Mouse (Mus musculus): ENCODE measurements around the gene Pex11g. TPM values are rescaled to one million over a fixed set of nuclear protein-coding genes. Genes with fewer than 3 reads are reported as not detected.

The Pex11g gene
- polyA plus RNA-seq, 1 experiment: 3.1 TPM

DNA sequence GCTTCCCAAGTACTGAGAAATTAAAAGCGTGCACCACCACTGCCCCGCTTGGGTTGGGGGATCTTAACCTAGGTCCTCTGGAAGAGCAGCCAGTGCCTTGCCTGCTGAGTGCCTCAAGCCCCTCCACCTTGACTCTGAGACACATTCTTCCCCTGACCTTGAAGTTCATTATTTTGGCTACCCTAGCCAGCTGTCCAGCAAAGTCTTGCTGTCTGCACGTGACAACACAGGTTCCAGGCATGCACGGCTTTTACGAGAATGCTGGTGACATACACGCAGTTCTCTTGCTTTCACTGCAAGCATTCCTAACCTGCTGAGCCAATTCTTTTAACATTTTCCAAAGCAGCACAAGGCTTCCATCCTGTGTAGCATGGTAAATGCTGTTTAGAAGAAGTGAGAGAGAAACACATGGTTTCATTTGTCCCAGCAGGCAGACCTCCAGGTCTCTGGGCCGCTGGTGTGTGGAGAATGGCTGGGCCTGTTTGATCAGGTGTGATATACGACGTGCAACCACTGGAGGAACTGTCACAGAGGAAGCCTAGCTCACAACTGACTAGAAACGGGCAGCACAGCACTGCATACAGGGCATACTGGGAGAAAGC lies 47.3 kb downstream of the Pex11g start:
- H3K4me1 ChIP-seq (ENCODE audit: control insufficient read depth, insufficient read depth, low read length): no peaks in the 10 kb centered on the region
- no peak overlapping the region for H3K27ac ChIP-seq (ENCODE audit: insufficient read depth, low read depth, low read length)
- H3K4me3 ChIP-seq (ENCODE audit: insufficient read depth, low read length): no peak overlapping the region
- TF ChIP-seq CTCF (IDR thresholded peaks at IDR 0.05; ENCODE audit: low read depth, low read length) (no peak), POLR2A (IDR thresholded peaks at IDR 0.05; ENCODE audit: borderline replicate concordance, low read depth, low read length) (no peak)

DNA sequence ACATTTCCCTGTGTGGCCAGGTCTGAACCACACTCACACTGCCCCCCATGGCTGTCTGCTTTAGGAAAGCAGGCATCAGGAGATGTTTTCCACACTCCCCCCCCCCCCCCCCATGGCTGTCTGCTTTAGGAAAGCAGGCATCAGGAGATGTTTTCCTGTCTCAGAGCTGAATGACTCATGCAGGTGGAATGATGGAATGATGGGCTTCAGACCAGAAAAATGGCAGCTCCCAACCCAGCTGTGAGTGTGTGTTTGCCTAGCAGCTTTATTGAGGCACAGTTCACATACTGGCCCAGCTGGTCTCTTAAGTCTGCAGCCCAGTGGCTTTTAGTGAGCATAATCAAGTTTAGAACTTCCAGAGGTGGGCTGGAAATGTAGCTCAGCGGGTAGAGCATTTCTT lies 49.4 kb downstream of the Pex11g start:
- no peak for TF ChIP-seq POLR2A (IDR thresholded peaks at IDR 0.05; ENCODE audit: borderline replicate concordance, low read depth, low read length)
- no peak for TF ChIP-seq CTCF (IDR thresholded peaks at IDR 0.05; ENCODE audit: low read depth, low read length)
- Histone ChIP-seq H3K4me1 (ENCODE audit: control insufficient read depth, insufficient read depth, low read length) (no peaks in the 10 kb centered on the region), H3K27ac (ENCODE audit: insufficient read depth, low read depth, low read length) (no peak overlapping the region), H3K4me3 (ENCODE audit: insufficient read depth, low read length) (no peak overlapping the region)

DNA sequence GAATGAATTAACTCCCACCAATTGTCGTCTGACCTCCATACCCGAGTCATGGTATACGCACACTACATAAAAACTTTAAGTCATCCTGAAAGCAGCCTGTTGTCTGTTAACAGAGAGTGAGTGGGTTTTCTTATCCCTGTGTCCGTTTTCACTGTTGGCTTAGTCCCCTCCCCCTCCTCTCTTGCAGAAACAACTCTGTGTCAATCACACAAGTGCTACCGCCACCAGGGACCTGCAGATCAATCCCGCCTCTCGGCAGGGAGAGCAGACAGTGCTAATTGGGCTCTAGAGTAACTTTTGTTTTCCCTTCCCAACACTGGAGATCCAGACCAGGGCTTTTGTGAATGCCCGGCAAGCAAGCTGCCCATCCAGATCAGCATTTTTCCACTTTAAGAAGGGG lies 50.0 kb downstream of the Pex11g start:
- Histone ChIP-seq H3K27ac (ENCODE audit: insufficient read depth, low read depth, low read length) (no peak overlapping the region), H3K4me1 (ENCODE audit: control insufficient read depth, insufficient read depth, low read length) (no peaks in the 10 kb centered on the region), H3K4me3 (ENCODE audit: insufficient read depth, low read length) (no peak overlapping the region)
- TF ChIP-seq CTCF (IDR thresholded peaks at IDR 0.05; ENCODE audit: low read depth, low read length) (no peak), POLR2A (IDR thresholded peaks at IDR 0.05; ENCODE audit: borderline replicate concordance, low read depth, low read length) (no peak)

DNA sequence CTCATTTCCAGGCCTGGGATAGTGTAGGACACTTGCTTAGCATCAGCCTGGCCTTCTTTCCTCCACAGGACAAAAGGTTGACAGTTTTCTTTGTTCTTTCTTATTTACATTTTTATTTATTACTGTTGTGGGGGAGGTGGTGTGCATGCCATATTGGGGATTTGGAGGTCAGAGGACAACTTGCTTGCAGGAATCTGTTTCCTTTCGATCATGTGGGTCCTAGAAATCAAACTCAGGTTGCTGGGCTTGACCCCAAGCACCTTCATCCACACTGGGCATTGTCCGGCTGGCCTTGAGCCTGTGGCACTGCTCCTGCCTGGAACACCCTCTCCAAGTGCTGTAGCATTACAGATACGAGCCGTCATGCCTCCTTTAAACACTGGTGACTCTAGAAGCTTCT lies 50.6 kb downstream of the Pex11g start:
- Histone ChIP-seq H3K4me1 (ENCODE audit: control insufficient read depth, insufficient read depth, low read length) (no peaks in the 10 kb centered on the region), H3K4me3 (ENCODE audit: insufficient read depth, low read length) (no peak overlapping the region), H3K27ac (ENCODE audit: insufficient read depth, low read depth, low read length) (no peak overlapping the region)
- TF ChIP-seq POLR2A (IDR thresholded peaks at IDR 0.05; ENCODE audit: borderline replicate concordance, low read depth, low read length) (no peak), CTCF (IDR thresholded peaks at IDR 0.05; ENCODE audit: low read depth, low read length) (no peak)

DNA sequence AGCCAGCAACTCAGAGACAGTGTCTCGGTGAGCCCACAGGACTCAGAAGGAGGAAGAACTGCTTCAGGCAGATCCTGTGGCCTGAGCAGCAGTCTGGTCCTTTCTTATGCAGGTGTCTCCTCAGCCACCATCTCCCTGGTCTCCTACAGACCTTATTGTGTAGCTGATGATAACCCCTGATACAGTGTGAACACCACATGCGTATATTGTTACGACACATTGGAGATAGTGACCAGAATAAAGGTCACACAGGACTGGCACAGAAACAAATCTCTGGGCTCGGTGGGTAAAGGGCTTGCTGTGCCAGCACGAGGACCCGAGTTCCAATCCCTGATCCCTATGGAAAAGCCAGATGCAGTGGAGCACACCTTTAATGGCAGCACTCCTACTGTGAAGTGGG lies 51.8 kb downstream of the Pex11g start:
- H3K4me3 ChIP-seq (ENCODE audit: insufficient read depth, low read length): no peak overlapping the region
- no peak overlapping the region for H3K27ac ChIP-seq (ENCODE audit: insufficient read depth, low read depth, low read length)
- H3K4me1 ChIP-seq (ENCODE audit: control insufficient read depth, insufficient read depth, low read length): no peaks in the 10 kb centered on the region
- TF ChIP-seq CTCF (IDR thresholded peaks at IDR 0.05; ENCODE audit: low read depth, low read length): no peak
- TF ChIP-seq POLR2A (IDR thresholded peaks at IDR 0.05; ENCODE audit: borderline replicate concordance, low read depth, low read length): no peak

DNA sequence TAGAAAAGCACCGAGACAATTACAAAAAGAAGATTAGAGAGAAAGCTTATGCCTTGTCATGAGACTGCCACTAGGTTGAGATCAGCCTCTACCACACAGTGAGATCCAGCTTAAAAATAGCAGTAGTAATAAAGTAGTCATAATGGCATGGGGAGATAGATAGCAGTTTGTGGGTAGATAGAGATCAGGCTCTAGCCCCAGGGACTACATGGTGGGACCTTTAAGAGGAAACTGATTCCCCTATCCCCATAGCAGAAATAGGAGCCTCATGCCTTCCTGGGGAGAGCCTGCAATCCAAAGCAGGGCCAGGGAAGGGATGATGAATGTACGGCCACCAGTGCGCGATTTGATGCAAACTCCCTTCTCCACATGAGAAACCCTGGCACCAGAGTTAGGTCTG lies 52.2 kb downstream of the Pex11g start:
- Histone ChIP-seq H3K4me3 (ENCODE audit: insufficient read depth, low read length) (no peak overlapping the region), H3K4me1 (ENCODE audit: control insufficient read depth, insufficient read depth, low read length) (no peaks in the 10 kb centered on the region), H3K27ac (ENCODE audit: insufficient read depth, low read depth, low read length) (no peak overlapping the region)
- TF ChIP-seq POLR2A (IDR thresholded peaks at IDR 0.05; ENCODE audit: borderline replicate concordance, low read depth, low read length) (no peak), CTCF (IDR thresholded peaks at IDR 0.05; ENCODE audit: low read depth, low read length) (no peak)

DNA sequence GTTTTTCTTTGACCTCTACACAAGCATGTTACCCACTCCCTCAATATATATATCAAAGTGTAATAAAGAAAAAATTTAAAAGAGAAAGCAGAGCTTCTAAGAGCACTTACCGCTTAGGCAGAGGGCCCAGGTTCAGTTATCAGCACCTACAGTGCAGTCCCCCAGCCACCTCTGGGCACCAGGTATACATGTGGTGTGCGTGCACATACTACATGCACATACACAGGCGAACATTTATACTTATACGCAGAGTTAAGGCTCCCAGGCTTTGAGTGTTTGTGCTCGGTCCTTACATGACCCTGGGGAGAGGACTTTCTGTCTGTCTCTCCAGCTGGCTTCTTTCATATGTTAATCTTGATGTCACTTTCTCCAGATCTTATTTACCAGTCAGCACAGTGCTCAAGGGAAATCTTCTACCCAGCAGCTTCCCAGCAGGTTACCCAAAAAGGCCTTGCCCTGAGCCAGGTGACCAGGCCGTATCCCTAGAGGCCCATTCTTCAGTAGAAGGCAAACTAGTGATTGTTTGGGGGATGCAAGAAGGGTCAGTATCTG lies 52.8 kb downstream of the Pex11g start:
- Histone ChIP-seq H3K4me3 (ENCODE audit: insufficient read depth, low read length) (no peak overlapping the region), H3K27ac (ENCODE audit: insufficient read depth, low read depth, low read length) (no peak overlapping the region), H3K4me1 (ENCODE audit: control insufficient read depth, insufficient read depth, low read length) (no peaks in the 10 kb centered on the region)
- TF ChIP-seq CTCF (IDR thresholded peaks at IDR 0.05; ENCODE audit: low read depth, low read length) (no peak), POLR2A (IDR thresholded peaks at IDR 0.05; ENCODE audit: borderline replicate concordance, low read depth, low read length) (no peak)

DNA sequence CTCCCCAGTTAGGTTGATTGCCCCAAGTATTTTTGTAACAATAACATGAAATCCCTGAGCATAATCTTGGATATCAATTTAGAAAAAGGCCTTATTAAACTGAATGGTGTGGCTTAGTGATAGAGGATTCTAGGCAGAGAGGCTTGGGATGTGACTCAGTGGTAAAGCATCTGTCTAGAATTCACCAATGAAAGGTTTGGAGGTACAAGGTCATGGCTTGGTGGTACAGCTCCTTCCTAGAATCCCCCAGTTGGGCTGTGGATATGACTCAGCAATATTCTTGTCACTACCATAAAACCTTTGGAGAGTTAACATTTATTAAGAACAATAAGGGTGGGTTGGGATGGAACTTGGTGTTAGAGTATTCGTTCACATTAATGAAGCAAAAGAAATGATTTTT lies 54.7 kb downstream of the Pex11g start:
- no peaks in the 10 kb centered on the region for H3K4me1 ChIP-seq (ENCODE audit: control insufficient read depth, insufficient read depth, low read length)
- H3K27ac ChIP-seq (ENCODE audit: insufficient read depth, low read depth, low read length): no peak overlapping the region
- H3K4me3 ChIP-seq (ENCODE audit: insufficient read depth, low read length): no peak overlapping the region
- no peak for TF ChIP-seq POLR2A (IDR thresholded peaks at IDR 0.05; ENCODE audit: borderline replicate concordance, low read depth, low read length)

DNA sequence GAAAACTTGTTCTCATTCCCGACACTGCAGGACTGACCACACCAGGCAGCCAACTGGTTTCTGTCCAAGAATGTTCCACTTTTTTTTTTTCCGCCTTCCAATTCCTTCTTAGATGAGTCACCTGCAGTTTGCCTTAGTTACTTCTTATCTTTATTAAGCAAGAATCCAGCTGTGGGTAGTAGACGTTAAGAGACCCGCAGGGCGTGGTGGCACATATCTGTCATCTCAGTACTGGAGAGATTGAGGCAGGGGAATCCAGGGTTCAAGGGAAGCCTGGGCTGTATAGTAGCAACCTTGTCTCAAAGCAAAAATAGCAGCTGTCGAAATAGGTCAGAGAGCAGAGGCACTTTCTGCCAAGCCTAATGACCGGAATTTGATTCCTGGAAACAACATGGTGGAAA lies 55.6 kb downstream of the Pex11g start:
- H3K27ac ChIP-seq (ENCODE audit: insufficient read depth, low read depth, low read length): no peak overlapping the region
- H3K4me1 ChIP-seq (ENCODE audit: control insufficient read depth, insufficient read depth, low read length): no peaks in the 10 kb centered on the region
- TF ChIP-seq POLR2A (IDR thresholded peaks at IDR 0.05; ENCODE audit: borderline replicate concordance, low read depth, low read length) (no peak), CTCF (IDR thresholded peaks at IDR 0.05; ENCODE audit: low read depth, low read length) (no peak)
- no peak overlapping the region for H3K4me3 ChIP-seq (ENCODE audit: insufficient read depth, low read length)

DNA sequence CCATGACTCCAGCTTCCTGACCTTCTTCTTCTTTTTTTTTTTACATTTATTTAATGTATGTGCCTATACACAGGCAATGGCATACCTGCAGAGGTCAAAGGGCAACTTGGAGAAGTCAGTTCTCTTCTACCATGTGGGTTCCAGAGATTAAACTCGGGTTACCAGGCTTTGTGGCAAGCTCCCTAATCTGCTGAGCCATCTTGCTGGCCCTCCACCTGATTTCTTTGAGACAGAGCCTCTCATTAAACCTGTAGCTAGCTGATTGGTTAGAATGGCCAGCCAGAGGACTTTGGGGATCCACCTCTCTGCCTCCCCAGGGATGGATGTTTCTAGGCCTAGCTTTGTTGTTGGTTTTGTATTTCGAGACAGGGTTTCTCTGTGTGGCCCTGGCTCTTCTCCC lies 56.4 kb downstream of the Pex11g start:
- Histone ChIP-seq H3K27ac (ENCODE audit: insufficient read depth, low read depth, low read length) (no peak overlapping the region), H3K4me3 (ENCODE audit: insufficient read depth, low read length) (no peak overlapping the region), H3K4me1 (ENCODE audit: control insufficient read depth, insufficient read depth, low read length) (no peaks in the 10 kb centered on the region)
- no peak for TF ChIP-seq CTCF (IDR thresholded peaks at IDR 0.05; ENCODE audit: low read depth, low read length)
- no peak for TF ChIP-seq POLR2A (IDR thresholded peaks at IDR 0.05; ENCODE audit: borderline replicate concordance, low read depth, low read length)

DNA sequence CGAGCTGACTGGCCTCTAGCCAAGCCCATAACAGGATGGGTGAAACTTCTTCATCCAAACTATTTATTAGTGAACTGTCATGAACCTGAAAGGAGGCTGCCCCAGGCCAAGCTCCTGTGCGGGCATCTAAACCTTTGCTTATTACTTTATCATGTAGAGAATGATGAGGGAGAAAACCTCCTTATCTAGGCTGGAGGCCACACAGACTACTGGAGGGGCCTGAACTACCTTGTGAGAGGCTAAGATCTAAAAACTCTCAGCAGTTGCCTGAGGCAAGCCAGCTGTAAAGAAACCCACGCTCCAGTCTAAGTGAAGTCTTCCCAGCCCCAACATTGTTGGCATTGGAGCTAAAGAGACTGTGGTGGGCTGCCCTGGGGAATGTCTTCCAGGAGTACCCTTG lies 60.1 kb downstream of the Pex11g start:
- H3K4me3 ChIP-seq (ENCODE audit: insufficient read depth, low read length): no peak overlapping the region
- H3K27ac ChIP-seq (ENCODE audit: insufficient read depth, low read depth, low read length): no peak overlapping the region
- TF ChIP-seq POLR2A (IDR thresholded peaks at IDR 0.05; ENCODE audit: borderline replicate concordance, low read depth, low read length): no peak
- no peak for TF ChIP-seq CTCF (IDR thresholded peaks at IDR 0.05; ENCODE audit: low read depth, low read length)
- H3K4me1 ChIP-seq (ENCODE audit: control insufficient read depth, insufficient read depth, low read length): no peaks in the 10 kb centered on the region

Other genes starting within 250 kb of the Pex11g start
- gene Insr, start 188.1 kb downstream of the Pex11g start, polyA plus RNA-seq (2012; ENCODE audit: insufficient read depth, insufficient read length, missing spikeins): 20.8 and 24.0 TPM in 2 replicates
- 0.70 and 1.1 TPM in 2 replicates for gene A430078G23Rik, start 114.3 kb downstream of the Pex11g start, polyA plus RNA-seq (2012; ENCODE audit: insufficient read depth, insufficient read length, missing spikeins)
- gene Arhgef18, start 74.7 kb downstream of the Pex11g start, polyA plus RNA-seq (2012; ENCODE audit: insufficient read depth, insufficient read length, missing spikeins): 1.9 and 2.3 TPM in 2 replicates
- gene Tex45, start 3.2 kb upstream of the Pex11g start, polyA plus RNA-seq (2012; ENCODE audit: insufficient read depth, insufficient read length, missing spikeins): not detected in 2 replicates
- 17.1 and 20.8 TPM in 2 replicates for gene Zfp358, start 25.5 kb upstream of the Pex11g start, polyA plus RNA-seq (2012; ENCODE audit: insufficient read depth, insufficient read length, missing spikeins)
- 112 and 117 TPM in 2 replicates for gene Mcoln1, start 32.8 kb upstream of the Pex11g start, polyA plus RNA-seq (2012; ENCODE audit: insufficient read depth, insufficient read length, missing spikeins)
- gene Pnpla6, start 47.7 kb upstream of the Pex11g start, polyA plus RNA-seq (2012; ENCODE audit: insufficient read depth, insufficient read length, missing spikeins): 36.0 and 39.9 TPM in 2 replicates
- gene C330021F23Rik, start 100.3 kb upstream of the Pex11g start, polyA plus RNA-seq (2012; ENCODE audit: insufficient read depth, insufficient read length, missing spikeins): not detected in 2 replicates
- 3.1 and 5.5 TPM in 2 replicates for gene Camsap3, start 119.6 kb upstream of the Pex11g start, polyA plus RNA-seq (2012; ENCODE audit: insufficient read depth, insufficient read length, missing spikeins)
- gene Xab2, start 153.6 kb upstream of the Pex11g start, polyA plus RNA-seq (2012; ENCODE audit: insufficient read depth, insufficient read length, missing spikeins): 32.3 and 36.4 TPM in 2 replicates
- 116 and 153 TPM in 2 replicates for gene Pet100, start 153.9 kb upstream of the Pex11g start, polyA plus RNA-seq (2012; ENCODE audit: insufficient read depth, insufficient read length, missing spikeins)
- not detected in 2 replicates for gene Pcp2, start 157.9 kb upstream of the Pex11g start, polyA plus RNA-seq (2012; ENCODE audit: insufficient read depth, insufficient read length, missing spikeins)
- 312 and 315 TPM in 2 replicates for gene Stxbp2, start 163.3 kb upstream of the Pex11g start, polyA plus RNA-seq (2012; ENCODE audit: insufficient read depth, insufficient read length, missing spikeins)
- not detected in 2 replicates for gene Retn, start 188.1 kb upstream of the Pex11g start, polyA plus RNA-seq (2012; ENCODE audit: insufficient read depth, insufficient read length, missing spikeins)
- gene Mcemp1, start 198.1 kb upstream of the Pex11g start, polyA plus RNA-seq (2012; ENCODE audit: insufficient read depth, insufficient read length, missing spikeins): 2.0 and 3.1 TPM in 2 replicates
- 3.6 and 4.5 TPM in 2 replicates for gene Fcor, start 204.7 kb upstream of the Pex11g start, polyA plus RNA-seq (2012; ENCODE audit: insufficient read depth, insufficient read length, missing spikeins)
- 14.2 and 14.3 TPM in 2 replicates for gene Trappc5, start 208.6 kb upstream of the Pex11g start, polyA plus RNA-seq (2012; ENCODE audit: insufficient read depth, insufficient read length, missing spikeins)
- gene Fcer2a, start 226.5 kb upstream of the Pex11g start, polyA plus RNA-seq (2012; ENCODE audit: insufficient read depth, insufficient read length, missing spikeins): not detected in 2 replicates

Measured in bone marrow macrophage, adult 2 months (primary cell).